Mouse (Mus musculus): ENCODE data around the gene Rnasel. TPM values are rescaled to one million over a fixed set of nuclear protein-coding genes. Genes with fewer than 3 reads are reported as not detected.

The Rnasel gene
- total and polyA plus RNA-seq, 3 experiments, result 8.4 to 18.8 (median 9.2) TPM

GRCm38 (mm10) chr1:153750054-153750453 lies 828 bp downstream of the Rnasel start:
- in situ Hi-C loops (cut with MboI; ENCODE audit: low pct_ligation_motif_present, low pct_unique_long_range_greater_than_20kb, low sequenced_read_pairs) (no loop called here), dilution Hi-C loops (cut with MboI; ENCODE audit: extremely low pct_ligation_motif_present, extremely low pct_unique_long_range_greater_than_20kb, low sequenced_read_pairs) (no loop called here)
- peaks cover 4 to 16% of the 10 kb centered on the region in 2 experiments for H3K36me3 ChIP-seq (replicated peaks in 1 of 2; ENCODE audit: control insufficient read depth in 1 of 2, insufficient read depth in 1 of 2, low read length in 1 of 2)
- no peaks in the 10 kb centered on the region for H3K9me3 ChIP-seq (replicated peaks; ENCODE audit: low read length)
- no peak overlapping the region for H3K27ac ChIP-seq (ENCODE audit: insufficient read depth, low read depth)
- H3K4me2 ChIP-seq (ENCODE audit: insufficient read depth, low read depth, poor library complexity, severe bottlenecking), result peak overlapping the region; percentile 86; the same call in 1 of the 2 replicates
- H3K9ac ChIP-seq (ENCODE audit: insufficient read depth, low read depth), result no peak overlapping the region
- H3K4me1 ChIP-seq (ENCODE audit: control insufficient read depth in 1 of 2, insufficient read depth in 2 of 2), result peaks cover 3 to 51% of the 10 kb centered on the region in 2 experiments; a peak in 3 of 4 replicates
- H3K27me3 ChIP-seq (replicated peaks), result no peaks in the 10 kb centered on the region
- no peak for DNase-seq (ENCODE audit: extremely low read depth)
- peak overlapping the region in 1 of 3 experiments; percentile 57 for H3K4me3 ChIP-seq (replicated peaks in 1 of 3; ENCODE audit: low read depth in 2 of 3, low read length in 2 of 3, poor library complexity in 1 of 3)
- no peaks in the 10 kb centered on the region for H3K79me2 ChIP-seq (replicated peaks; ENCODE audit: control insufficient read depth, extremely low read depth, insufficient read depth, poor library complexity, severe bottlenecking)
- no peak for TF ChIP-seq EP300 (IDR thresholded peaks at IDR 0.05; ENCODE audit: low read length)

GRCm38 (mm10) chr1:153751763-153752301 lies 2.6 kb downstream of the Rnasel start:
- Histone ChIP-seq H3K36me3 (replicated peaks in 1 of 2; ENCODE audit: control insufficient read depth in 1 of 2, insufficient read depth in 1 of 2, low read length in 1 of 2) (peaks cover 4 to 30% of the 10 kb centered on the region in 2 experiments), H3K27ac (ENCODE audit: insufficient read depth, low read depth) (peak overlapping the region; percentile 18), H3K79me2 (replicated peaks; ENCODE audit: control insufficient read depth, extremely low read depth, insufficient read depth, poor library complexity, severe bottlenecking) (no peaks in the 10 kb centered on the region), H3K9ac (ENCODE audit: insufficient read depth, low read depth) (peak overlapping the region; percentile 73), H3K4me2 (ENCODE audit: insufficient read depth, low read depth, poor library complexity, severe bottlenecking) (peak overlapping the region; percentile 74), H3K4me3 (replicated peaks in 1 of 3; ENCODE audit: low read depth in 2 of 3, low read length in 2 of 3, poor library complexity in 1 of 3) (peak overlapping the region; percentile 62 to 71 (median 63)), H3K27me3 (replicated peaks) (no peaks in the 10 kb centered on the region), H3K9me3 (replicated peaks; ENCODE audit: low read length) (no peaks in the 10 kb centered on the region), H3K4me1 (ENCODE audit: control insufficient read depth in 1 of 2, insufficient read depth in 2 of 2) (peaks cover 3 to 51% of the 10 kb centered on the region in 2 experiments; a peak in 3 of 4 replicates)
- DNase-seq (ENCODE audit: extremely low read depth), result peak; percentile 80
- dilution Hi-C loops (cut with MboI; ENCODE audit: extremely low pct_ligation_motif_present, extremely low pct_unique_long_range_greater_than_20kb, low sequenced_read_pairs), result no loop called here
- in situ Hi-C loops (cut with MboI; ENCODE audit: low pct_ligation_motif_present, low pct_unique_long_range_greater_than_20kb, low sequenced_read_pairs), result no loop called here
- 0 out of 2 replicates have a peak, but pooled peaks have one; percentile 20 for TF ChIP-seq HCFC1 (IDR thresholded peaks at IDR 0.05; ENCODE audit: low read depth, low read length)
- no peak for TF ChIP-seq PAX5 (IDR thresholded peaks at IDR 0.05; ENCODE audit: low read length)
- TF ChIP-seq JUND (conservative IDR thresholded peaks at IDR 0.05; ENCODE audit: low read depth, low read length), result no peak
- no peak for TF ChIP-seq KAT2A (IDR thresholded peaks at IDR 0.05; ENCODE audit: insufficient replicate concordance, low read length)
- no peak for TF ChIP-seq IRF4 (IDR thresholded peaks at IDR 0.05; ENCODE audit: low read depth, low read length)
- TF ChIP-seq MAFK (IDR thresholded peaks at IDR 0.05; ENCODE audit: insufficient replicate concordance, low read length), result no peak
- no peak for TF ChIP-seq ZKSCAN1 (IDR thresholded peaks at IDR 0.05; ENCODE audit: borderline replicate concordance, low read depth, low read length)
- TF ChIP-seq E2F4 (IDR thresholded peaks at IDR 0.05; ENCODE audit: insufficient replicate concordance, low read depth, low read length), result no peak
- no peak for TF ChIP-seq CHD1 (IDR thresholded peaks at IDR 0.05; ENCODE audit: low read depth, low read length)
- TF ChIP-seq TBP (conservative IDR thresholded peaks at IDR 0.05; ENCODE audit: low read depth, low read length), result peak; percentile 77; the same call in 1 of the 2 replicates
- TF ChIP-seq JUN (IDR thresholded peaks at IDR 0.05; ENCODE audit: insufficient read depth, low read depth, low read length), result no peak
- no peak for TF ChIP-seq MYC (IDR thresholded peaks at IDR 0.05; ENCODE audit: low read depth, low read length)
- no peak for TF ChIP-seq BHLHE40 (IDR thresholded peaks at IDR 0.05; ENCODE audit: low read depth, low read length)
- TF ChIP-seq SIN3A (IDR thresholded peaks at IDR 0.05; ENCODE audit: low read length), result peak; percentile 3; the same call in 1 of the 2 replicates
- TF ChIP-seq MEF2A (IDR thresholded peaks at IDR 0.05; ENCODE audit: borderline replicate concordance, low read depth, low read length), result peak; percentile 36; the same call in 1 of the 2 replicates
- peak; percentile 55 for TF ChIP-seq POLR2A (IDR thresholded peaks at IDR 0.05; ENCODE audit: low read depth, low read length)
- TF ChIP-seq CHD2 (IDR thresholded peaks at IDR 0.05; ENCODE audit: low read length), result no peak
- 0 out of 2 replicates have a peak, but pooled peaks have one; percentile 13 for TF ChIP-seq MAZ (IDR thresholded peaks at IDR 0.05; ENCODE audit: low read depth, low read length)
- no peak for TF ChIP-seq ZNF384 (IDR thresholded peaks at IDR 0.05; ENCODE audit: low read depth, low read length)
- no peak for TF ChIP-seq CTCF (conservative IDR thresholded peaks at IDR 0.05 in 1 of 2, IDR thresholded peaks at IDR 0.05 in 1 of 2; ENCODE audit: low read depth in 2 of 2, low read length in 2 of 2)
- TF ChIP-seq USF2 (conservative IDR thresholded peaks at IDR 0.05; ENCODE audit: low read depth, low read length), result no peak
- TF ChIP-seq ETS1 (conservative IDR thresholded peaks at IDR 0.05; ENCODE audit: low read depth, low read length), result no peak
- TF ChIP-seq ZMIZ1 (IDR thresholded peaks at IDR 0.05; ENCODE audit: low read depth, low read length), result no peak
- no peak; the same call in 1 of the 2 replicates for TF ChIP-seq MXI1 (IDR thresholded peaks at IDR 0.05; ENCODE audit: low read depth, low read length)
- TF ChIP-seq NELFE (IDR thresholded peaks at IDR 0.05; ENCODE audit: low read depth, low read length), result peak; percentile 46
- peak; percentile 71; the same call in 1 of the 2 replicates for TF ChIP-seq TCF12 (IDR thresholded peaks at IDR 0.05; ENCODE audit: low read depth, low read length)
- no peak for TF ChIP-seq POLR2AphosphoS2 (IDR thresholded peaks at IDR 0.05; ENCODE audit: low read depth, low read length)
- TF ChIP-seq MAX (IDR thresholded peaks at IDR 0.05; ENCODE audit: low read length), result peak; percentile 54; the same call in 1 of the 2 replicates
- TF ChIP-seq UBTF (IDR thresholded peaks at IDR 0.05; ENCODE audit: low read depth, low read length), result no peak
- TF ChIP-seq RAD21 (IDR thresholded peaks at IDR 0.05; ENCODE audit: low read depth, low read length), result no peak
- no peak for TF ChIP-seq ZC3H11A (IDR thresholded peaks at IDR 0.05; ENCODE audit: low read depth, low read length)
- TF ChIP-seq GABPA (IDR thresholded peaks at IDR 0.05; ENCODE audit: insufficient replicate concordance, low read depth, low read length), result no peak

All from CH12.LX (cell line).